Mouse (Mus musculus) left cerebral cortex, postnatal 36 days (tissue): ENCODE measurements at regions not wholly inside any gene's neighbourhood (a gene's known extent, or its start where the extent isn't known, plus 50 kb on each side); places are given as distances from the start of the nearest gene placed in this dataset.

Experiments used
- DNase-seq, 2 experiments: peaks; one replicate each; pipeline ENCODE4 v3.0.0; 2021 to 2022; ENCODE audit warnings: low spot score in 2 of 2, mixed read lengths in 1 of 2
- intact Hi-C: fragments of 180-260 bp; cut with DNase I; formaldehyde crosslinking; loops from one replicate; pipeline ENCODE4 v1.15.1; 2025

DNA sequence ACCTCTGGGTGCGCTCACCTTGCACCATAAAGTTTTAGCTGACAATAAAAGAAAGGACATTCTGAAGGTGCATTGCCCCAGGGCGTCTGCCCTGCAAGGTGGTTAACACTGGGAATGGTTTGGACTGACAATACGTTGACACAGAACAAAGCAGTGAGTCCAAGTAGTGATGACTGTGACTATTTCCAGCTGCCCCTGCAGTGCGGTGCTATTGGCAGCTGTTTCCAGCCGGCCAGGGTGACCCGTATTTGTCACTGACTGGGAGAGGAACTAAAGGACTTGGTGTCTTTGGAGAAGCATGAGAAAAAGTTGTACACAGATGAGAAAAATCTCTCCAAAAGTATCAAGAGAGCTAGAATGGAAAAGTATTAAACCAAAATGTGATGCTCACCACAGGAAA, 52.0 kb upstream of the Vtcn1 start:
- no peak for DNase-seq
- intact Hi-C loops: no loop called here

DNA sequence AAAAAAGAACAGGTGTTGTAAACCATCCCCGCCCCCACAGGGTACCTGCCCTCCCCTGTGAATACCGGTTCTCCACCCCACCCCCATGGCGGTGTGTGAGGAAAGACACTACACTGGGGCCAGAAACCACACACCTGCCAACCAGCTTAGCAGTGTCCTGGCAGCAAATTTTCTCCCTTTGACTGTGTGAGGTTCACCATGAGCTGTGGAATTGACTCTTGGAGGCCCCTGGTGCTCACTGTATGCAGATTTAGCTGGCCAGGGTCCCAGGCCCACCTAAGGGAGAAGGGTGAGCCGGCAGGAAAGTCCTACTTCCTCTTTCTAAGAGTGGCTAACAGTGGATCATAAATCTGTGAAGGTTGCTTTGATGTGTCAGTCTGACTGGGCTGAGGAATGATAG, 53.9 kb upstream of the Vtcn1 start:
- DNase-seq: no peak
- intact Hi-C loops: no loop called here

DNA sequence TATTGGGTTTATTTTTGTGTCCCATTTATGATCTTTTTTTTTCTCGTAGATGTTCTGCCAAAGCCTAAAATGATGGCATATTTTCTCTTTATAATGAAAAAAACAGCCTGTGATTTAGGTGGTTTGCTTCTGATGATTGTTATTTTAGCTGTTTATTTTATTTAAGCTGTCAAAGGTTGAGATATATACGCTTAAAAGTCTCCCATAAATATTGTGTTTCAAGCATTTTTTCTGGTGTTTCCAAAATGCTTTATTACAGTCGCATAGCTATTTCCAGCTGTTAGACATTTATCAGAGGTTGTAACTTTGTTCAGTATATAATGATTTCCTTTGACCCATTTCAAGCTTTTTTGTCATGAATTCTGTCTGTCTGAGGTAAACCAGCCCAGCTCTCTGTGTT, 54.4 kb upstream of the Vtcn1 start:
- DNase-seq: no peak
- intact Hi-C loops: no loop called here

DNA sequence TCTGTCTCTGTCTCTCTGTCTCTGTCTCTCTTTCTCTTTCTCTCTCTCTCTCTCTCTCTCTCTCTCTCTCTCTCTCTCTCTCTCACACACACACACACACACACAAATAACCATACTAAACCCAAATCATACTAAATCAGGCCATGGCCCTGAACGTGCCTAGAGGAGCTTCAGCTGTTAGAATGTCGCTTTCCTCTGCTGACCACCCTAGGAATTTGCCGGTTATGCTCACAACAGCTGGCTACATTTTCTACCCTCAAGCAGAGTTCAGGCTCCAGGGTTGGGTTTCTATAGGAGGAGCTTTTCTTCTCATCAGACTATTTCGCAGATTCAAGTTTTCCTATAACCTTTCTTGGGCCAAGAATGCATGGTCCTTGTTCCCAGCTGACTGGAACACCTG, 56.1 kb upstream of the Vtcn1 start:
- intact Hi-C loops: loop anchor here (5.0 kb wide), 1 partner anchor 143 kb away; no protein-coding TSS in a partner anchor
- no peak for DNase-seq

DNA sequence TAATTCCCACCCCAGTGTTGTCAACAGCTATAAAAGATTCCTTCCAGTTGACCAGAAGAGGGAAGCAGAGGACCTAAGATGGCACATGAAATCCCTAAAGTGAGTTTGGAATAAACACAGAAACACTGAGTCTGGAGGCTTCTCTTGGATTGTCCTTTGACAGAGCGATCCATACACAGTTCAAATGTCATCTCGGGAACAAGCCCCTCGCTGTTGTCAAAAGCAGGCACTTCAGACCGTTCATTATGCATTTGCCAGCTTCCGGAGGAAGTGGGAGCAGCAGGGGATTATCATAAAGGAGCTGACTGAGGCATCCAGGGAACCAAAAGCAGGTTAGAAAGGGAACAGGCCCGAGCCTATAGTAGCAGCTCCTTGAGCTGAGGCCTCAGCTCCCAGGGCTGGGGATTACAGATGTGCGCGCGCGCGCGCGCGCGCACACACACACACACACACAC, 57.1 kb upstream of the Vtcn1 start:
- intact Hi-C loops: loop anchor here (5.0 kb wide), 1 partner anchor 144 kb away; no protein-coding TSS in a partner anchor
- peak; percentile 16 to 28 for DNase-seq

DNA sequence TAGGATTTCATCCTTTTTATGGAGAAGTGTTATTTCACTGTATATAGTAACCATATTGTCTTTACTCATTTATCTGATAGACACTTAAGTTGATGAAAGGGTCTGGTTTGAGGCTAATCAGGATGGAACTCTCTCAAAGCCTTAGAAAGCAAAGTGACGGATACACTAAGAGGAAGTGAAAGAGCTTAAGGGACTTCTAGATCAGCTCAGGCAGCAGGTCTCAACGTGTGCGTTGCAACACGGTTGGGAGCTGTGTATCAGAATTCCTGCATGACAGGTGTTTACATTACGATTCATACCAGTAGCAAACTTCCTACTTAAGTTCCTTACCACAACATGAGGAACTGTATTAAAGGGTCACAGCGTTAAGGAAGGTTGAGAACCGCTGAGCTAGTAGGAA, 59.9 kb upstream of the Vtcn1 start:
- intact Hi-C loops: loop anchor here (5.0 kb wide), 1 partner anchor 147 kb away; no protein-coding TSS in a partner anchor
- DNase-seq: no peak

DNA sequence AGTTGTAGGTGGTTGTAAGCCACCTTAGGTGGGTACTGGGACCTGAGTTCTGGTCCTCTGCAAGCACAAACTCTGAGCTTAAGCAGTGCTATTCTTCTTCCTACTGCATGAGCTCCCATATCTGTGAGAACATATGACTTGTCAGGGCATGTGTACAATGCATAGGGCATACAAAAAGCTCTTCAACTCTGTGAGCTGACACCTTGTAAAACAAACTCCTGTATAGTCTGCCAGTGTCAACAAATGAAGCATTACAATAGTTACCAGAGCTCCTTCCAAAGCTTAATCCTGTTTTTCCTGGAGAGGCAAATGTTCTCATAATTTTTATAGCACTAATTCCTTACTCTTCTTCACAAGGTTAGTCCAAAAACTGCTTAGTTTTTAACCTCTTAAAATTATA, 62.4 kb upstream of the Vtcn1 start:
- no peak for DNase-seq
- intact Hi-C loops: no loop called here

DNA sequence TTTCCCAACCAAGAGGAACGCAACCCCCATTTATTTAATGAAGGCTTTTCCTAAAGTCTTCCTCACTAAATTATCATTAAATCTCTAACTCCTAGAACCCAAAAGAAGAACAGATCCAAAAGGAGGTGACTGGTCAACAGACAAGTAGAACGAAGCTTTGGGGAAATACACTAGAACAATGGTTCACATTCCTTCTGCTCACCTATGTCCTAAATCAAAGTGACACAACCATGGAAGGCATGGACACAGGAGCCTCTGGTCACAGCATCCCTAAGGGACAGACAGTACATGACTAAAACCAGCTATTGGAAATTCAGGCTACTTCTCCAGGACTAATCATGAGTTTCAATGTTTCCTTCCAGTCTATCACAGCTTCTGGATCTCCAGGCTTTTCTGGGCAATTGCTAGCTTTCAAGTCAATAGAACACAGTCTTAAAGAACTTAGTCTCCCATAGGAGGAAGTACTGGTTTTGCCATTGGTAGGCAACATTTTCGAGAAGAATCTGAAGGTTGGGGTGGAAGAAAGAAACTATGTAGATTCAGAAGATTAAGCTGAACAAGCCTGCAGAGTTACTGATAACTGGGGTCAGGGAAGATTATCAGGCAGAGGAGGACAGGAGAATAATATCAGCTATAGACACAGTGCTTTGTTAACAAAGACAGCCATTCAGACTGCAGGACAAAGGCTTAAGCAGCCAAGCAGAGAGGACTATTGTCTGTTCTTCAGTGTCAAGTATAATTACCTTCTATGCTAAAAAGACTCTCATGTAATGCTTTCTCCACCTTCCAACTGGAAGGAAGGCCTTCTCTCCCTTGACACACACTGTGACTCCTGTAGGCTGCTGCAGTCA, 65.9 kb upstream of the Vtcn1 start:
- intact Hi-C loops: no loop called here

DNA sequence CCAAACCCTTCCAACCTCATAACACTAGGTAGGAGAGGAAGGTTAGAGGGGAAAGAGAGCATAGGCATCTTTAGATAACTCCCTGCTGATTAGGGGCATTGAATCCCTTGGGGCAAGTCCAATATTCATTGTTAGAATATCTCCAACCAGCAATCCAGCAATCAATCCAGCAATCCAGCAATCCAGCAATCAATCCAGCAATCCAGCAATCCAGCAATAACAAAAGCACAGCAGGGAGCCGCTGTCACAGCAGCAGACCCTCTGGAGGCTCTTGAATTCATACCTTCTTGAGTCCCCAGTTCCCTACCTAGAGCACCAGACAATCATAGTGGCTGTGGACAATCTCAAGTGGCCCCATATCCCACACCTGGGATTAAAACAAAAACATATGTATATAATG, 69.4 kb upstream of the Man1a2 start:
- intact Hi-C loops: no loop called here
- no peak for DNase-seq

More for the DNA sequence above, 65.9 kb upstream of the Vtcn1 start:
- DNase-seq: no peak

DNA sequence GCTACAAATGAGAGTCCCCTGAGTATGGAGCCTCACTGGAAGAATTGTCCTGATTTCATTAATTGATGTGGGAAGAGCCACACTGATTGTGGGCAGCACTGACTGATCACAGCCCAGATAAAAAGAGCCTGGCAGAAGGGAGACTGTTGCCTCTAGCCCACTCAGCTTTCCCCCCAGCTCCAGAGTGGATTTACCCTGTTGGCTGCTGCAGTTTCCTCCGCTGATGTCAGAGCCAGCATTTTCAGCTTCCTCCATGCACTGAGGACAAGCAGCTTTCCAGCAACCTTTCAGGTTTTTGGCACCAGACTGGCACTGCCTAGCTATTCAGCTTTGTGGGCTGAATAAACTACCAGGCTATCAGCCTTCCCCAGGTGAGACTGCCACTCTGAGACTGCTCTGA, 65.9 kb upstream of the Man1a2 start:
- intact Hi-C loops: no loop called here
- peak; percentile 13 to 26 for DNase-seq

DNA sequence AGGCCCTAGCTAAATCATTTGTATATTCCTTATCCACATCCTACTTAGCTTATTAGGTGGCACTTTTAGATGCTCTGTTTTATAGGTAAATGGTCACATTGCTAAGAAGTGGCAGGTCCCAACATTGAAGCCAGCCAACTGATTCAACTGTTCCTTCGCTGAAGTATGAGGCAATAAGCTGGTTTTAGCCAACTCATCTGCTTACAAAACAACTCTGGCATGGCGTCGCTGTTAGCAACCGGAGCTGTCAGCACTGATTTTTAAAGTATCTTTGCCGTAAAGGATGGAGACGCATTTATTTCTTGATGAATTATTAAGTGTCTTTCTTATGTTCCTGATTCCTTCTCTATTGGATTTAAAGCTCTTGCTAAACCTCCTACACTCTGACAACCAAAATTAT, 63.4 kb upstream of the Man1a2 start:
- DNase-seq: no peak
- intact Hi-C loops: no loop called here

DNA sequence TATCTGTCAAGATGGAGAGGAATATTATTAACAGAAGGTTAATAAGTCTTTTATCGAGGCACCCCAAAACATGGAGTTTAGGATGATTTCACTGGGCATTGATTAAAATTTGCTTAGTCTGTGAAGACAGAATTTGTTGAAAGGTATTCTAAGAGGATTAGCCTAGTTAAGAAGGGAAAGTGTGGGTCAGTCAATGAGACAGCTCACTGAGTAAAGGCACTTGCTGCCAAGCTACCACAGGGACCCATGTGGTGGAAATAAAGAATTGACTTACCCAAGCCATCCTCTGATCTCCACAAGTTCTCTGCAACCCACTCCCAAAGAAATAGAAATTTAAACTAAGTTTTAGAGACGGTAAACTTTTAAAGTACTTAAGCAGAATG, 63.0 kb upstream of the Man1a2 start:
- intact Hi-C loops: no loop called here
- no peak for DNase-seq

DNA sequence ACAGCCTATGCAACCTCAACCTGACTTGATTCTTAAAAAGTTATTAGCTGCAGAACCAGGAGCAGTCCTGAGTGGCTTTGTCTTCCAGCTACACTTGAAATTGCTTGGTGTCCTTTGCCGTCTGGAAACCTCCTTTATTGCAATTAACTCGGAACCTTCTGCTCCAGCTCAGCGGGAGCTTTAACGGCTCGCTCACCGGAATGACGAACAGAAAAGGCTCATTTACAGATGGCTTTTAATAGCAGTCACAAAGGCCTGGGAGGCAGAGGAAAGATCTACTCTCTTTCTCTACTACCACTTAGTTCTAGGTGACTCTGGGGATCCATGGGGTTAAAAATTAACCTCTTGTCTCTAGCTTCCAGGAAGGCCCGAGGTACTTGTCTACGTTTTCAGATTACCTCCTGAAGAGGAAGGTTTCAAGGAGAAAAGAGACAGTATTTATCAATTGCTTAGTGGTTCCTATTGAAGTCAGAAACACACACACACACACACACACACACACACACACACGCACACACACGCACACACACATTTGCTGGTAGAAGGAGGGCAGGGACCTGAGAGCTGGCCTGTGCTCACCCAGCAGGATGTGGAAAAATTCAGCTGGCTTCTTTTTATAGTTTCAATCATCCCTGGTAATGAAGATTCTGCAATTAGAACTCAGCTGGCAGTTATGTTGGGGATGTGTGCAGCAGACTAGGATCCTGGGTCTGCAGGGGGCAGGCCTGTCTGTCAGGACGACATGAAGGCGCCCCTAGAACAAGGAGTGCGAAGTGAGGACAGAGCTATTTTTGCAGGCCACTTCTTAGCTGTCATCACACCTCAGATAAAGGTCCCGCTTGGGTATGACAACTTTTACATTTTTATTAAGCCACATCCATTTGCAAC, 62.4 kb upstream of the Man1a2 start:
- DNase-seq: no peak
- intact Hi-C loops: no loop called here

DNA sequence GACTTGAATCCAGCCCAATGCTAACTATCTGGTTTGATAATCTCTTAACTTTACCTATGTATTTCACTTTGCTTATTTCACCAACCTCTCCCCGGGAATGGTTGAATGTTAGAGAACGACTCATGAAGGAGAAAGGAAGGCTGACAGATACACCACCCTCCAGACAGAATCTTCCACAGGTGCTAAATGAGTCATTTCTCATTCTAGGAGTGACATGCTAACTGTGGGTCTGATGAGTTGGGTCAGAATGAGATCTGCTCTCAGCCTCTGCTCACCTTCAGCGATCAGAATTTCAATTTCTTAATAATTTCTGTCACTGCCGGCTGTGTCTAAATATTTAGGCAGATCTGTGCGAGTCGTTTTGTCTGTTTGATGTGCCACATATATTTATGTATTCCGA, 52.4 kb upstream of the Man1a2 start:
- no peak for DNase-seq
- intact Hi-C loops: no loop called here

DNA sequence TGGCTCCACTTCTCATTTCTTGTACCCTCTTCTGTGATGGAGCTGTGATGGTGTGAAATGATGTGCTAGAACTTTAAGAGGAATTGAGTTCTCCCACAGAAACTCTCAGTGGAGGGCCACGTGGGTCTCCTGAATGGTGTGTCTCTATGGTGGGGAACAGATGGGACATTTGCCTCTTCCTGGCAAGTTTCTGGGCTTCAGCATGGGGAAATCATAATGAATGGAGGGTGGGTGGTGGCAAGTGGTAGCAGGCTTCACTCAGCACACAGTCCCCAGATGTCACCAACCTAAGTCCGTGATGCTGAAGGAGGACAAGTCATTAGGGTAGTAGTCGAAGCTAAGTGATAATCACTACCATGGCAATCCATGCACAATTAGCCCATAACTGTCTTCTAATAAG, 51.2 kb upstream of the Man1a2 start:
- intact Hi-C loops: no loop called here
- DNase-seq: no peak
